Mouse (Mus musculus): ENCODE measurements around the gene Lrrc8d. TPM values are rescaled to one million over a fixed set of nuclear protein-coding genes. Genes with fewer than 3 reads are reported as not detected.

The Lrrc8d gene
- polyA plus RNA-seq, 1 experiment from 2014 or later, result 22.9 TPM

GRCm38 (mm10) chr5:105667411-105667810 is 32.4 kb upstream of the Lrrc8d start:
- Histone ChIP-seq H3K27ac (replicated peaks; ENCODE audit: low read depth, low read length) (no peak overlapping the region), H3K9ac (replicated peaks; ENCODE audit: low read length) (no peak overlapping the region), H3K27me3 (ENCODE audit: control insufficient read depth, insufficient read depth, low read length) (no peaks in the 10 kb centered on the region), H3K36me3 (replicated peaks; ENCODE audit: control insufficient read depth, insufficient read depth, low read depth, low read length) (no peaks in the 10 kb centered on the region), H3K4me2 (ENCODE audit: low read depth, low read length) (no peak overlapping the region), H3K4me1 (ENCODE audit: control insufficient read depth, insufficient read depth, low read length) (no peaks in the 10 kb centered on the region), H3K9me3 (replicated peaks; ENCODE audit: control insufficient read depth, low read length) (no peaks in the 10 kb centered on the region), H3K4me3 (ENCODE audit: low read depth, low read length) (no peak overlapping the region)
- DNase-seq (ENCODE audit: low spot score) (no peak), ATAC-seq (replicated peaks; ENCODE audit: insufficient number of reproducible peaks, low FRiP score, low TSS enrichment, low read depth) (no peak)
- WGBS, result 87% methylated on average over 6 of the region's 6 CpGs

GRCm38 (mm10) chr5:105669086-105669485 is 30.7 kb upstream of the Lrrc8d start:
- no peak for DNase-seq (ENCODE audit: low spot score)
- Histone ChIP-seq H3K36me3 (replicated peaks; ENCODE audit: control insufficient read depth, insufficient read depth, low read depth, low read length) (no peaks in the 10 kb centered on the region), H3K4me3 (ENCODE audit: low read depth, low read length) (no peak overlapping the region), H3K4me1 (ENCODE audit: control insufficient read depth, insufficient read depth, low read length) (no peaks in the 10 kb centered on the region), H3K9ac (replicated peaks; ENCODE audit: low read length) (no peak overlapping the region), H3K27ac (replicated peaks; ENCODE audit: low read depth, low read length) (no peak overlapping the region), H3K27me3 (ENCODE audit: control insufficient read depth, insufficient read depth, low read length) (no peaks in the 10 kb centered on the region), H3K4me2 (ENCODE audit: low read depth, low read length) (no peak overlapping the region), H3K9me3 (replicated peaks; ENCODE audit: control insufficient read depth, low read length) (no peaks in the 10 kb centered on the region)
- ATAC-seq (replicated peaks; ENCODE audit: insufficient number of reproducible peaks, low FRiP score, low TSS enrichment, low read depth), result no peak
- 93% methylated on average over 2 of the region's 2 CpGs for WGBS

- no peak overlapping the region for H3K27ac ChIP-seq (replicated peaks; ENCODE audit: low read depth, low read length)
- ATAC-seq (replicated peaks; ENCODE audit: insufficient number of reproducible peaks, low FRiP score, low TSS enrichment, low read depth) (no peak), DNase-seq (ENCODE audit: low spot score) (no peak)
- H3K4me2 ChIP-seq (ENCODE audit: low read depth, low read length), result no peak overlapping the region
- no peaks in the 10 kb centered on the region for H3K36me3 ChIP-seq (replicated peaks; ENCODE audit: control insufficient read depth, insufficient read depth, low read depth, low read length)
- no peaks in the 10 kb centered on the region for H3K9me3 ChIP-seq (replicated peaks; ENCODE audit: control insufficient read depth, low read length)
- H3K4me1 ChIP-seq (ENCODE audit: control insufficient read depth, insufficient read depth, low read length), result no peaks in the 10 kb centered on the region
- no peak overlapping the region for H3K4me3 ChIP-seq (ENCODE audit: low read depth, low read length)
- WGBS, result 71% methylated on average over 10 of the region's 10 CpGs
- H3K9ac ChIP-seq (replicated peaks; ENCODE audit: low read length), result no peak overlapping the region
- no peaks in the 10 kb centered on the region for H3K27me3 ChIP-seq (ENCODE audit: control insufficient read depth, insufficient read depth, low read length)
Measured at GRCm38 (mm10) chr5:105669508-105670353, 30.0 kb upstream of the Lrrc8d start.

- WGBS, result 33% methylated on average over 4 of the region's 4 CpGs
- H3K4me2 ChIP-seq (ENCODE audit: low read depth, low read length), result no peak overlapping the region
- H3K9me3 ChIP-seq (replicated peaks; ENCODE audit: control insufficient read depth, low read length), result no peaks in the 10 kb centered on the region
- no peaks in the 10 kb centered on the region for H3K27me3 ChIP-seq (ENCODE audit: control insufficient read depth, insufficient read depth, low read length)
- no peaks in the 10 kb centered on the region for H3K4me1 ChIP-seq (ENCODE audit: control insufficient read depth, insufficient read depth, low read length)
- no peak overlapping the region for H3K4me3 ChIP-seq (ENCODE audit: low read depth, low read length)
- H3K9ac ChIP-seq (replicated peaks; ENCODE audit: low read length), result no peak overlapping the region
- H3K36me3 ChIP-seq (replicated peaks; ENCODE audit: control insufficient read depth, insufficient read depth, low read depth, low read length), result no peaks in the 10 kb centered on the region
- H3K27ac ChIP-seq (replicated peaks; ENCODE audit: low read depth, low read length), result no peak overlapping the region
- no peak for DNase-seq (ENCODE audit: low spot score)
- ATAC-seq (replicated peaks; ENCODE audit: insufficient number of reproducible peaks, low FRiP score, low TSS enrichment, low read depth), result no peak
Measured at GRCm38 (mm10) chr5:105672332-105672731, 27.4 kb upstream of the Lrrc8d start.

- no peak overlapping the region for H3K9ac ChIP-seq (replicated peaks; ENCODE audit: low read length)
- 81% methylated on average over 4 of the region's 4 CpGs for WGBS
- H3K27ac ChIP-seq (replicated peaks; ENCODE audit: low read depth, low read length), result no peak overlapping the region
- H3K4me3 ChIP-seq (ENCODE audit: low read depth, low read length), result no peak overlapping the region
- DNase-seq (ENCODE audit: low spot score), result no peak
- H3K36me3 ChIP-seq (replicated peaks; ENCODE audit: control insufficient read depth, insufficient read depth, low read depth, low read length), result no peaks in the 10 kb centered on the region
- H3K4me2 ChIP-seq (ENCODE audit: low read depth, low read length), result no peak overlapping the region
- H3K4me1 ChIP-seq (ENCODE audit: control insufficient read depth, insufficient read depth, low read length), result no peaks in the 10 kb centered on the region
- ATAC-seq (replicated peaks; ENCODE audit: insufficient number of reproducible peaks, low FRiP score, low TSS enrichment, low read depth), result no peak
- no peaks in the 10 kb centered on the region for H3K27me3 ChIP-seq (ENCODE audit: control insufficient read depth, insufficient read depth, low read length)
- H3K9me3 ChIP-seq (replicated peaks; ENCODE audit: control insufficient read depth, low read length), result no peaks in the 10 kb centered on the region
Measured at GRCm38 (mm10) chr5:105675511-105675910, 24.3 kb upstream of the Lrrc8d start.

GRCm38 (mm10) chr5:105677071-105677470 is 22.7 kb upstream of the Lrrc8d start:
- ATAC-seq (replicated peaks; ENCODE audit: insufficient number of reproducible peaks, low FRiP score, low TSS enrichment, low read depth) (no peak), DNase-seq (ENCODE audit: low spot score) (no peak)
- Histone ChIP-seq H3K4me1 (ENCODE audit: control insufficient read depth, insufficient read depth, low read length) (no peaks in the 10 kb centered on the region), H3K27ac (replicated peaks; ENCODE audit: low read depth, low read length) (no peak overlapping the region), H3K9me3 (replicated peaks; ENCODE audit: control insufficient read depth, low read length) (no peaks in the 10 kb centered on the region), H3K9ac (replicated peaks; ENCODE audit: low read length) (no peak overlapping the region), H3K4me2 (ENCODE audit: low read depth, low read length) (no peak overlapping the region), H3K27me3 (ENCODE audit: control insufficient read depth, insufficient read depth, low read length) (no peaks in the 10 kb centered on the region), H3K36me3 (replicated peaks; ENCODE audit: control insufficient read depth, insufficient read depth, low read depth, low read length) (no peaks in the 10 kb centered on the region), H3K4me3 (ENCODE audit: low read depth, low read length) (no peak overlapping the region)
- WGBS, result 85% methylated on average over 2 of the region's 2 CpGs

GRCm38 (mm10) chr5:105678243-105678642 is 21.5 kb upstream of the Lrrc8d start:
- H3K36me3 ChIP-seq (replicated peaks; ENCODE audit: control insufficient read depth, insufficient read depth, low read depth, low read length), result no peaks in the 10 kb centered on the region
- H3K27ac ChIP-seq (replicated peaks; ENCODE audit: low read depth, low read length), result no peak overlapping the region
- 83% methylated on average over 8 of the region's 8 CpGs for WGBS
- no peak overlapping the region for H3K4me2 ChIP-seq (ENCODE audit: low read depth, low read length)
- DNase-seq (ENCODE audit: low spot score) (no peak), ATAC-seq (replicated peaks; ENCODE audit: insufficient number of reproducible peaks, low FRiP score, low TSS enrichment, low read depth) (no peak)
- H3K4me1 ChIP-seq (ENCODE audit: control insufficient read depth, insufficient read depth, low read length), result no peaks in the 10 kb centered on the region
- no peaks in the 10 kb centered on the region for H3K9me3 ChIP-seq (replicated peaks; ENCODE audit: control insufficient read depth, low read length)
- no peak overlapping the region for H3K9ac ChIP-seq (replicated peaks; ENCODE audit: low read length)
- no peak overlapping the region for H3K4me3 ChIP-seq (ENCODE audit: low read depth, low read length)
- no peaks in the 10 kb centered on the region for H3K27me3 ChIP-seq (ENCODE audit: control insufficient read depth, insufficient read depth, low read length)

- ATAC-seq (replicated peaks; ENCODE audit: insufficient number of reproducible peaks, low FRiP score, low TSS enrichment, low read depth) (no peak), DNase-seq (ENCODE audit: low spot score) (no peak)
- 73% methylated on average over 4 of the region's 4 CpGs for WGBS
Measured at GRCm38 (mm10) chr5:105679261-105679660, 20.5 kb upstream of the Lrrc8d start.

More at GRCm38 (mm10) chr5:105679261-105679660, 20.5 kb upstream of the Lrrc8d start:
- Histone ChIP-seq H3K4me2 (ENCODE audit: low read depth, low read length) (no peak overlapping the region), H3K4me1 (ENCODE audit: control insufficient read depth, insufficient read depth, low read length) (no peaks in the 10 kb centered on the region), H3K9ac (replicated peaks; ENCODE audit: low read length) (no peak overlapping the region), H3K27ac (replicated peaks; ENCODE audit: low read depth, low read length) (no peak overlapping the region), H3K27me3 (ENCODE audit: control insufficient read depth, insufficient read depth, low read length) (no peaks in the 10 kb centered on the region), H3K36me3 (replicated peaks; ENCODE audit: control insufficient read depth, insufficient read depth, low read depth, low read length) (no peaks in the 10 kb centered on the region), H3K4me3 (ENCODE audit: low read depth, low read length) (no peak overlapping the region), H3K9me3 (replicated peaks; ENCODE audit: control insufficient read depth, low read length) (no peaks in the 10 kb centered on the region)
